Mouse (Mus musculus): ENCODE measurements around the gene Frmd6.

The Frmd6 gene

DNA sequence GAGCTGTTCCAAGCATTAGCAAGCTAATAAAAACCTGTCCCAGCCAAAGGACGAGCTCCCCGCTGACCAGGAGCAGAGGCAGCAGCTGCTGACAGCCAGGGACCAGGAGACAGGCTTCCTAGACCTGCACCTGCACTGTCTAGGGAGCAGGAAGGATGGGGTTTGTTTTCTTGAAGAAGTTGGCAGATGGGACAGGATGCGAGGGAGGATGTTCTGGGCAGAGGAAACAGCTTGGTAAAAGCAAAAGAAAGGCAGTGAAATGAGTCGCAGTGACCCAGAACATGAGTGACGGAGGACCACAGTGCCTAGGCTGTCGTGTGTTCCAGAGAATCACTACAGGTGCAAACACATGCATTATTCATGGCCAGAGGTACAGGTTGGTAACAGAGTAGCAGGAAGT, 27.7 kb downstream of the Frmd6 start:
- DNase-seq: no peak

DNA sequence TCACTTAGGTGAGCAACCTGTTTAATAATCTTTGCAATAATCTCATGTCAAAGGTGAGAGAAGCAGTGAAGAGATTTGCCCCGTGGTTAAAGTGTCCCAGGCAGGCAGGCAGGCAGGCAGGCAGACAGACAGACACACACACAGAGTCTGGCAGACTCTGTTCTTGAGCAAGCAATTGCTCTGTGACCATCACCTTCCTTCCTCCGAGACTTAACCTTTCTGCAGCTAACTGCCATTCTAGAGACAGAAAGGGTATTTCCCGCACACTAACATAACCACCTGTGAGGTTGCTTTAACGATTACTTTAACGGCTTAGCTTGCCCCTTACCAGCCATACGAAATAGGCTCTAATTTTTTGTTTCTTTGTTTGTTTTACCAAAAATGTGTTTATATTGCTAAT, 30.4 kb downstream of the Frmd6 start:
- DNase-seq: no peak

DNA sequence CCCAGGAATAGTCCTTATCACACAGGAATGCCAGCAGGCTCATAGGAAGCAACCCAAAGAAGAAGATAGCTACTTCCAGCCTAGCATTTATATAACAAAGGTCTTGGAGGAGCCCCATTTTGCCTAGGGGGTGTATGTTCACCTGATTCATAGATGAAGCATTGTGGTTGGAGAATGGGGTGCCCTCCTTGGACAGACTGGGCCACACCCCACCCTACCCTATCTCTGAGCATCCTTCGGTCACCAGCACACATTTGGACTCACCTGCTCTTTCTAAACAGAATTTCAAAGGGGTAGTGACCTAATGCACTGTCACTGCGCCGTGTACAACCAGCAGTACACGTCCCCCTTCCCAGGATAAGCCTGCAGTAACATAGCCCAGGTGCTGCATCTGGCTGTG, 31.5 kb downstream of the Frmd6 start:
- no peak for DNase-seq

DNA sequence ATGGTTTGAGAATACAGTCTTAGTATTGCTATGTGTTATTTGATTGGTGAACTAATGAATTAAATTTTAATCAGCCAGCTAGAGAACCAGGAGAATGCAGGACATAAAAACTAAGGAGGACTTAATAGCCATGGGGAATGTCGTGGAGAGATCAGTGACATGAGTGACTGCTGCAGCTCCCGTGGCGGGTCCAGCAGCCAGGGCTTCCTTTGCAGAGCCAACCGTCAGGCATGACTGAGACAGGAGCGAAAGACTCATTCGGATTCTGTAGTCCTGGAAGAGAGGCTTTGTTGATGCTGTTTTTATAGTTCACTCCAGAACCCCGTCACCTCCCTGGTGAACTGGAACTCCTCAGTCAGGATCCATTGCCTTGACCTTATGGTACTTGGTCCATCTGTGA, 38.0 kb downstream of the Frmd6 start:
- DNase-seq: no peak

DNA sequence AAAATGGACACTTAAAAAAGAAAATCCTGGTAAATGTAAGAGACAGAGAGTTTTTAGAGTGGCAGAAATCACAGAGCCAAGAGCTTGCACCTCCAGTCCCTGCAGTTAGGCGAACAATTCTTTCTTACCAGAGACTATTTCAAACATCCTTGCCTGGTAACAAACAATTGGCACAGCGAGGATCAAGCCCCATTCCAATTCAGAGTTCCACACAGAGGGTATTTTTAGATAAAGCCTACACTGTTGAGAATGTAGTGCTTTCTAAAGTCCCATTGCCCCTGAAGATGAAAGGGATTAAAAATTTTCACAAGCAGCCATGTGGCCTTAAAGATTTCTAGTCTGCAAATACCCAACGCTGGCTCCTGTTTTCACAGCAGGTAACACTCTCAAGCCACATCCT, 42.5 kb downstream of the Frmd6 start:
- no peak for DNase-seq

DNA sequence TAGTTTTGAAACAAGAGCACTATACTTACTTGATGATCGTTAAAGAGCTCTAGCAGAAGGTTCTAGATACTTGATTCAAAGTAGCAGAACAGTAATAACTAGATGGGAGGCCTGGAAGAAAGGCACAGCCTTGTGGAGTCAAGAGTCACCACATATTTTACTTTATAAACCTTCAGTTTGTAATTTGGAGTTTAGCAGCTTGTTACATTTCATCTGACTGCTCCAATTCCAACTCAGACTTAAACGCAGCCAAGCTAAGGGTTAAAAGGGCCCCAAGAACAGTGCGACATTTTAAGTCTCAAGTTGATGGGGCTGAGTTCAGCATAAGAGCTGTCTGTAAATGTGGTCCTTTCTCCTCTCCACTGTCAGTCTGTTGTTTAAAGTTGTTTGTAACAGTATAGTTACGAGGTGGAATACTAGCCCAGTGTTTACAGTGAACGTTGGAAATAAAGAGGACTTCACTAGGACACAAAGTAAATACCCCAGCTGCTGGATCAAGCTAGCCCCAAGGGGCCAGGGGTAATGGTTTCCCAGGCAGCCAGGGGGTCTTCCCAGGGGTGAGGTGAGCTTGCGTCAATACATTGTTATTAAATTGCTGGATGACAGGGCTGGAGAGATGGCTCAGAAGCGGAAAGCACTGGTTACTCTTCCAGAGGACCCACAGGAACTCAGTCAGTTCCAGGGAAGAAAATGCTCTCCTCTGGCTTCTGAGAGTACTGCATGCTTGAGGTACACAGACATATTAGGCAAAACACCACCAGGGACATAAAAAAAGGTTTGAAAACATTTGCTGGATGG, 43.1 kb downstream of the Frmd6 start:
- no peak for DNase-seq

DNA sequence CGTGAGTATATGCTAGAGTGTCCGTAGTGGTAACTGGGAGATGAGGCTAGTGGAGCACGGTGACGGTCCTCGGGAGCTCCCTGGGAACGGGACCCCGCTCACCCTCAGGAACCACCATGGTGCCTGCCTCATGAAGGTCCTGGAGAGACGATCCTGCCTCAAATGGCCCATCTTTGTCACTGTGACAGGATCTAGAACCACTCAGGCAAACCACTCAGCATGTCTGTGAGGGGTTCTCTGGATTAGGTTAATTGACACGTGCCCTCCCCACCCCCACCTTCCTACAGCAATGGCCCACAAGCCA, 43.6 kb downstream of the Frmd6 start:
- DNase-seq: no peak

DNA sequence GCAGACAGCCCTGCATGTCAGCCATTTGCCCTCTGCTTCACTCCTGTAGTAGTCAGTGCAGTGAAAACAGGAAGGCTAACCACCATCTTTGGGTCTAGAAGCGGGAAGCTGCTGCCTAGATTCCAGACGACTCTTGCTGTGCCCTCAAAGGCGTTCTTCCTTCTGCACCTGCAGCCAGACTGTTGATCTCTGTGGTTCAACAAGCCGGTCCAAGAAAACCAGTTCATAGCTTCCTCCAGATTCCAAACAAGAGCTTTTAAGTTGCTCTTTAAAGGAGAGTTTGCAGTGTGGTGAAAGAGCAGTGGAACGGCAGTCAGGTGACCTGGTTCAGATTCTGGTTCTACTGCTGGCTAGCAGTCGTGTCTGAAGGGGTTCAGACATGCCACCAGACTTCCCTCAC, 48.2 kb downstream of the Frmd6 start:
- DNase-seq: no peak

DNA sequence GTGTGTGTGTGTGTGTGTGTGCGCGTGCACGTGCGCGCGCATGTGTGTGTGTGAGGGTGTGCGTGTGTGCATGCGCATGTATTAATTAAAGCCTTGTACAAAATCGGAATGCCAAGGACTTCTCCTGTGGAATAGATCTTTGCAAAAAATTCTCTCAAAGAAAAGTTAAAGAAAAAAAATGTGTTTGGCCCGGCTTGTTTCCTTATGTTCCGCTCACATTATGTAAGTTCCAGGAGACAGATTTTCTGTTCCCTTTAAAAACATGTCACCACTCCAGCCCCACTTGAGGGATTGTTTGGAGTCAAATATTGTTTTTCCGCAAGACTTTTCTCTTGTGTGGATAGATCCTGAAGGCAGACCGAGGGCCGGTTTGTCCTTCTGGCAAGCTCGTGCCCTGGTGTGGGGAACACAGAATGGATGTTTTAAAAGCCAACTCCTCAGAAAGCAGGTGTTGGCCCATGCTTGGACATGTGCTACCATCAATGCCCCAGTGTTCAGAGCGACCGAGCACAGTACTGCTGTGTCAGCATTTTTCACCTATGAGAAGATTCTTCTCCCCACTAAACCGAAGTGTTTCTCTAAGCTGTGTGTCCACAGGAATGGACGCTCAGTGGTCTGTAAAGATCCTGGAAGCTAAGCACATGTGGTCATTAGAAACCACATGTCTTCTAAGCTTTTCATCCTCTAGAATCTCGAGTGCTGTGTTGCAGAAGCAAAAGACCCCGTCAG, 51.1 kb downstream of the Frmd6 start:
- DNase-seq: no peak

DNA sequence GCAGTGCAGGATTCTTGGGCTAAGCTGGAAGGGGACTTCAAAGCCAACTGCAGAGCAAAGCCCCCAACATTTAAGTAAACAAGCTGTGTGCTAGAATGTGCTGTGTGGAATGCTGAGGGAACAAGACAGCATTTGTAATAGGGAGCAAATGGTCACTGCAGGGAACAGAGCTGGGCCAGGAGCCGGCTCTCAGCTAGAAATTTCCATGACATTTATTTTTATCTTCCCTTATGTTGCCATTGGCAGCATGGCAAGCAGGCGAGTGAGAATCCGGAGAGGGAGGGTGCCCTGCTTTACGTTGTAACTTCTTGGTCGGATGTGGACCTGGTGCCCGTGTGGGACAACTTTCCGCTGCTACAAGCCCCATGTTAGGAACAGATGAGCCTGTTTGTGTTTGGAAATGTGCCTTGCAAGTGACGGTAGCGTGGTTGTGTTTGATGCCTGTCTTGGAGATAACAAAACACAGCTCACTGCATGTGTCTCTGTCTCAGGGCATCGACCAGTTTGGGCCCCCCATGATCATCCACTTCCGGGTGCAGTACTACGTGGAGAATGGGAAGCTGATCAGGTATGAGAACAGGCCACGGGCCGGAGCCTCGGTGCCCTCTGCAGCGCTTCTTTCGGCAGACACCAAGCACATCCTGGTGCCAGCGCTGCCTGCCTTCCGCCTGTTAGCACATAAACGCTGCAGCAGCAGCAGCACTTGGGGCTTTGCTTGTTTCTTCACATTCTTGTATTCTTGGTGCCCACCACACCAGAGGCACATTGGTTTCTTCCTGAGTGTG, 52.8 kb downstream of the Frmd6 start:
- DNase-seq: no peak

DNA sequence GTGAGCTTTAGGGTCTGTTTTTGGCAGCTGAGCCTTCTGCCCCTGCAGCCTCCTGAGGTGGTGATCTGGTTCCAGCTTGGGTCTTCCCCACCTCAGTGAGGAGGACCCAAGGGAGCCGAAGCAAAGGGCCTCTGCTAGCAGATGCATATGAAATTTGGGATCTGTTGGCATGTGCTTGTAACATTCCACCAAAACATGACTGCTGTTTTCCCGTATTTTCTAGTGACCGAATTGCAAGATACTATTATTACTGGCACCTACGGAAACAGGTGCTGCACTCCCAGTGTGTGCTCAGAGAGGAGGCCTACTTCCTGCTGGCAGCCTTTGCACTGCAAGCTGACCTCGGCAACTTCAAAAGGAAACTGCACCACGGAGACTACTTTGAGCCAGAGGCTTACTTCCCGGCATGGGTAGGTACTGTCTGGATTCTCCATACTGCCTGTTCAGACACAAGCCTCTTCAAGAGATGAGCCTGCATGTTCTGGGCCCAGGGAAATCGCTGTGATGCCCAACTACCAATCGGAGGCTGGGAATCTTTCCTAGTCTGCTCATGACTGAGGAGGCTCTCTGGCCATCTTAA, 55.2 kb downstream of the Frmd6 start:
- DNase-seq: no peak

DNA sequence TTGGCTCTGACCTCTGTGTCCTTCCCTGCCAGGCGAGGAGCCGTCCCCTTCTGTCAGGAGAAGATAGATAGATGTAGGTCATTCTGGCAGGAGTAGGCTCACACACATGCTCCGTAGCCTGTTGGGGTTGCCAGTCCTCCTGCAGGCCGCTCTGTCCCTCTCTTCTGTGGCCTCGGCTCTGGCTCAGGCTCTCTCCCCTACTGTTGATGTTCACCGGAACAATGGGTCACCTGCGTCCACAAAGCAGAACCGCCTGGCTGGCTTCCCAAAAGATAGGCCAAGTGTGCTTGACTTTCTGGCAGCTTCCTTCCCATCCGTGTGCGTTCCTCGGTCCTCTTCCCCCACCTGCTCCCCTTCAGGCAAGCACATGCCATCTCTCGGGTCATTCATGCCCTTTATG, 56.0 kb downstream of the Frmd6 start:
- no peak for DNase-seq

DNA sequence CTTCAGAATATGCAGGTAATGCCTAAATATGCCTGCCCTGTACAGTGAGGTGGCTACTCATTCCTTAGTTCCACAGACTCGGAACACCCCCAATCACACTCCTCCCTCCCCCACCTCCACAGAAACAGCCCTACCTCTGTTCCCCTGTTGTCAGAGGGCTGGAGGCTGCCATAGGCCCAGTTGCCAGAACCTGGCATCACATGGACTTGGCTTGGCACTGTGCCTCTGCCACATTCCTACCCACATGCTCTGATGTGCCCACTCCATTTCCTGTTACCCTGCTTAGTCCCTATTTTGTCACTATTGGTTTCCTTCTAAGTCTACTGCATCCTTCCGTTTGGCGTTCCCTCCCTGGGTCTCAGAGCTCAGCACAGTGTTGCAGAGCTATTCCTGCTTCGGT, 56.5 kb downstream of the Frmd6 start:
- no peak for DNase-seq

DNA sequence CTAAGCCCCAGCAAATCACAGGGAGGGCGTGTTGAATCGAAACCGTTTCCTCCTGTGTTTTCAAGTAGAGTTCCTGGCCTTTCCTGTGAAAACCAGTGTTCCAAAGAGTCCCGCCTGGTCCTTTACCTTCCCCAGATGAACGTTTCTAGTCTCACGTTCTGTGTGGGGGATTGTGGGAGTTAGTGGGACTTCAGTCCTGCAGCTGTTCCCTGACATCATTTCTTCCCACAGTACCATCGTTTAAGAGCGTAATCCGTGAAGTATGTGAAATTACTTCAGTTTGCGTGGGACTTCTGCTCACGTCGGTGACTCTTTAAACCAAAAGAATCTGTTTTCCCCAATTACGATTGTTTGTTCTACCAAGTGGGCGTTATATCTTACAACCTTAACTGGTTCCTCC, 57.8 kb downstream of the Frmd6 start:
- no peak for DNase-seq

DNA sequence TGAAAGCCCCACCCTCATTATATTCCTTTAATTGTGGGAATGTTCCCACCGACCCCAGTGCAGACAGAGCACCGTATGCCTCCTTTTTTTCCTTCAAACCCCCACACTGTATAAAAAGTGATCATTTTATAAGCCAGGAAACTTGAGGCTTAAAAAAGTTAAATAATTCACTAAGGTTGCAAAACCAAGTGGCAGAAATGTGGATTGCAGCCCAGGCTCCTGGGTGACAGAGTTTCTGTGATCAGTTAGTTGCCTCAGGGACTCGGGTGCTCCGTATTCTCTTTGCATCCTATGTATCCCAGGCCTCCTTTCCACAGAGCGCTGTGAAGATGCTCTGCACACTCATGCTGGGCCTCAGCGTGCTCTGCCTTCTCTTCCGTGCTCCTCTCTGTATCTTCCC, 58.8 kb downstream of the Frmd6 start:
- no peak for DNase-seq

DNA sequence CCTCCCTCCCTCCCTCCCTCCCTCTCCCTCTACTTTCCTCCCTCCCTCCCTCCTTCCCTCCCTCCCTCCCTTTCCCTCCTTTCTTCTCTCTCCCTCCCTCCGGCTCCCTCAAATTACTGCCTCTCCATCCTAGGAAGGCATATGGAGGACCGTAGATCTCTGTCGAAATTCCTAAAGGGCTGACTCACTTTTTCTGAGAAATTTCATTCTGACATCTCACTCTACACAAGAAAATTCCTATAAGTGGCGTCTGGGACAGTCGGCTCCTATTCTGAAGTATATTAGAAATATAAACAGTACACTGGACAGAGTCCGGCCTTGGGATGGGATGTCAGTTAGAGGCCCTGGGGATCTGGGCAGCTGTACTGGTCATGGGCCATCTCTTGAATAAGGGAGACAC, 59.7 kb downstream of the Frmd6 start:
- DNase-seq: no peak

DNA sequence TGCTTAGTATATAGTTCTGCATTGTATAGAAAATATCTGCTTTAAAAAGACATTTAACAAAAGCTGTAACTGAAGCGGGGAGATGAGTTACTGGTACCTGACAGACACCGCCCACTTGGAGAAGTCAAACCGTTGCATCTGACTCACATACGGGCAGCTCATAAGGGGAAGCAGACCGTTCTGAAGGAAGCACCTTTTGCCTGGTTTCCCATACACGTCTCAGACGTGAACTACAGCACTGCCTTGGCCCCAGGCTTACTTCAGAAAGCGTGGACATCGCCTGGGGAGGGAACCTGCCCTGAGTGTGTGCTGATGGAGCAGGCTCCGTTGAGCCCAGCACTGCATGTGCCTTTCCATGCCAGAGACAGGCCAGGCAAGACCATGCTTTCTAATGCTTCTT, 60.3 kb downstream of the Frmd6 start:
- DNase-seq: no peak

DNA sequence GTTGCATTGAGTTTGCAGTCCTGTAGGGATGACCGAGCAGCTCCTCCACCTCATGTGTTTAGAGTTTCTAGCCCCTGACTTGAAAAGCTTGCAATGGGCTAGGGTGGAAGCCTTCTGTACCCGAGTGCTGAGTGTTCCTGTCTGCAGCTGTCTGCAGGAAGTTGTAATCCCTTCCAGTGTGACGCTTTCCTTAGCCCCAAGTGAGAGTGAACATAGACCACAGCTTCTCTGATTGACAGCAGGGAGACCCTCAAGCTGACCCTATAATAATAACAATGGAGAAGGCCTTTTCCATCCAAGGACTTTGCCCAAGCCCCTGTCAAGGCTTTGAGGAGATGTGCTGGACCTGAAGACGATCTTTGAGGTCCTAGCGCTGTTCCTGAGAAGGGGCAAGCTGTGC, 65.1 kb downstream of the Frmd6 start:
- DNase-seq: no peak

DNA sequence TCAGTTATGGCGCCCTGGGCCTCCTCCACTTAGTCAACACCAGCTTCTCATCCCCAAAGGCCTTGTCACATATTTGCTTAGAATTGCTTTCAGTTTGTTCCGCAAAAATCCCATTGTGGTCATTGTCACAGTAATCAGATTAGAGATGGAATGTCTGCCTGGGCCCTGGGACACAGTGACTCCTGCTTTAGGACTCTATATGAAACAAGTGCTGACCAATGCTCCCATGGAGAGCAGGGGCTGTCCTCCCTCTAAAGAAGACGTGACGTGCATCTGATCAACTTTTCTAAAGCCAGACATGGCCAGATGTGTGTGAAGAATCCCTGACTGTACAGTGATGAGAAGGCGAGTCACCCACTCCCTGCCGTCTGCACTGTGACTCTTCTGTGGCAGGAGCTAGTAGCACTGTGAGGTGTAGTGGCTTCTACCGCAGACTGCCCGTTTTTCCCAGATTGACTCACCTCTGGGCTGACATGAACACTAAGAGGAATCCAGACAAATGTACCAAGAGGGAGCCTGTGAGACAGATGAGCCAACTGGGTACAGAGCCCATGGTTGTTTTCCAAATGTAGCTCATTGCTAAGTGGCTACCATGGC, 65.7 kb downstream of the Frmd6 start:
- no peak for DNase-seq

DNA sequence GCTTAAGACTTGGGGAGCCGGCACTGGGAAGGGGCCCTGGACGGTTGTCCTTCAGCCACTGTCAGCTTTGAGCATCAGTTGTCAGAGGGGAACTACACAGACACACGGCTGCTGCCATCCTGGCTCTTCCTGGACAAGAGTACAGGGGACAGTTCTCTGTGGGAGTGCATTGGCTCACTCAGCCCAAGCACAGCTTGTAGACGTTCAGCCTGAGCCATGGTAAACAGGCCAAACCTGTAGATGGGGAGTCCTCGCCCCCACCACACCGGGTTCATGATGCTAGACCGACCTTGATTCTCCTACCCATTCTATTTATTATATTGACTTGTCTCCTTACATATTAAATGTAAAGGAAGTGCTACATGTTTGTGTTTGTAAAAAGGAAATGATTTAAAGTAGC, 70.0 kb downstream of the Frmd6 start:
- no peak for DNase-seq

DNA sequence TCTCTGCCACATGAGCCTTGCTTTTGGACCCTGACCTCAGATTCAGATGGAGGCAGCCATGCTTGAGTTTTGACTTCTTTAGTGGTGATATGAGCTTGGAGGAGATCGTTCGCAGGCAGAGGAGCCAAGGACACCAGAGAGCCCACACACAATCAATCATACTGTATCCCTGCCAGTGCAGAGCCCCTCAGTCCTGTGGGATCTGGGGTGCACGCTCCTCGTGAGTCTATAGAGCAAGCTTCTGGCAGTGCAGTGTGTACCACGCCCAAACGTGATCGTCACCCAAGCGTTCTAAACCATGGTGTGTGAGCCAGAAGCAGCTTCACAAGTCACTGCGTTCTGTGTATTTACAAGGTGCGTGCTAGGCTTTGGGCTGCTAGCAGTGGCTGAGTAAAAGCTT, 70.8 kb downstream of the Frmd6 start:
- DNase-seq: no peak

DNA sequence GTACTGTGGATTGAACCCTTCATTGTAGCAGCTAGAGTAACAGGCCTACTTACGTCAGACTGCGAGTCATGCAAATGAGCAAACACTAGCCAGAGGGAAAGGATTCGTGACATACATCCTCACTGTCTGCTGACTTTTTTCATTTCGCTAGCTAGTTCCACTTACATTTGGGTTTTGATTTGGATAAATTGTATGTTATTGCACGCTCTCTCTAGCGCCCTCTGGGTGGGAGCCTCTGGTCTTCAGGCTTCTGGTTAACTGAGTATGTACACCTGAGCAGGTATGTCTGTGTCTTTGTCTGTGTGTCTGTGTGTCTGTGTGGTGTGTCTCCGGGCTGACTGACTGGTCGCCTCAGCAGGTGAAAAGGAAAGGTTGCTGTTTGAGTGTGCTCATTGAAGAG, 72.1 kb downstream of the Frmd6 start:
- DNase-seq: no peak

DNA sequence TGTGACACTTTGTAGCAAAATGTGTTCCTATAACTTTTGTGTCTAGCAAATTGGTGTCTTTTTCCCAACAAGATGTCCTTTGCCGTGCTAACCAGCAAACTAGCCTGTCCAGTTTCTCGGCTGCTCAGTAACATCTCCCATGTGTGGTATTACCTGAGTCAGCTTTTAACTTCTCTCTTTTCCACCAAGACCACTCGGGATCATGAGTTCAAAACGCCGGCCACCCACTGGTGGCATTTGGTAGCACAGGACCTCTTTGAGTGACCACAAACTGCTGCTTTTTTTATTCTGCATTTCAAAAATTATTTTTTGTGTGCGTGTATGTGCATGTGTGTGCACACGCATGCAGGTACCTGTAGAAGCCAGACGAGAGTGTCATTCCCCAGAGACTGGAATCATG, 73.1 kb downstream of the Frmd6 start:
- DNase-seq: no peak

Measured in embryo, embryonic 11 days (tissue).